Mouse (Mus musculus) cerebellum, adult 2 months (tissue): Measurements from ENCODE around the gene Fndc3a. TPM values are rescaled to one million over a fixed set of nuclear protein-coding genes. Genes with fewer than 3 reads are reported as not detected.

Experiments
- DNase-seq, 2 experiments: peaks; one replicate each; pipeline ENCODE4 v3.0.0; 2021
- H3K27ac ChIP-seq: fragments of 200-500 bp; 2 replicates; pipeline ENCODE4 v1.5.1; 2012; ENCODE audit warnings: low read length, control low read depth, inconsistent platforms; ENCODE audit not compliant: insufficient read depth
- H3K27me3 ChIP-seq: fragments of 200-500 bp; 2 replicates; pipeline ENCODE4 v1.6.1; 2012; ENCODE audit warnings: inconsistent platforms, mild to moderate bottlenecking, low read length, moderate library complexity; ENCODE audit not compliant: control insufficient read depth, insufficient read depth
- H3K4me1 ChIP-seq: fragments of 200-500 bp; 2 replicates; pipeline ENCODE4 v1.6.1; 2011; ENCODE audit warnings: low read length; ENCODE audit not compliant: control insufficient read depth, insufficient read depth
- H3K4me3 ChIP-seq: fragments of 200-500 bp; replicated peaks from 2 replicates; pipeline ENCODE3; 2011; ENCODE audit warnings: mild to moderate bottlenecking, low read depth, low read length, control low read depth; ENCODE audit not compliant: insufficient read depth
- CTCF ChIP-seq: fragments of 200-500 bp; IDR thresholded peaks from 2 replicates; pipeline ENCODE4 v1.5.1; 2011; ENCODE audit warnings: low read depth, mild to moderate bottlenecking, control low read depth, low read length, moderate library complexity, borderline replicate concordance; ENCODE audit not compliant: insufficient read depth
- POLR2A ChIP-seq: fragments of 200-500 bp; IDR thresholded peaks from 2 replicates; pipeline ENCODE4 v1.6.1; 2011; ENCODE audit warnings: low read length, control low read depth, borderline replicate concordance; ENCODE audit not compliant: insufficient read depth
- WGBS: fragments of 180-500 bp; shearing (Covaris S2); methylation state at CpG from one replicate; pipeline ENCODE4 v1.1.7; 2018; 5-methylcytosine and 5-hydroxymethylcytosine counted together
- polyA plus RNA-seq: library from polyadenylated mRNA; depleted of rRNA; stranded (reverse); fragments of >200 nt; gene quantifications from 2 replicates; pipeline ENCODE4 v1.2.3, GENCODE M21; 2012; rRNA removed

Fndc3a gene
- polyA plus RNA-seq, 1 experiment = 20.0 TPM

GRCm38 (mm10) chr14:72491738-72492137 is 218.1 kb downstream of the Fndc3a start, which contains the start of gene Gm9195:
Gene Gm9195, minus strand, starts transcription at chr14:72491838.
- no peak for DNase-seq
- TF ChIP-seq POLR2A (no peak), CTCF (no peak)
- H3K4me3 ChIP-seq = no peak within 1 kb of the TSS
- H3K27me3 ChIP-seq = no peaks in the 10 kb centered on the region
- 38% methylated on average over 5 of the region's 5 CpGs for WGBS
- H3K4me1 ChIP-seq = no peaks in the 10 kb centered on the region
- no peak within 1 kb of the TSS for H3K27ac ChIP-seq

DNA sequence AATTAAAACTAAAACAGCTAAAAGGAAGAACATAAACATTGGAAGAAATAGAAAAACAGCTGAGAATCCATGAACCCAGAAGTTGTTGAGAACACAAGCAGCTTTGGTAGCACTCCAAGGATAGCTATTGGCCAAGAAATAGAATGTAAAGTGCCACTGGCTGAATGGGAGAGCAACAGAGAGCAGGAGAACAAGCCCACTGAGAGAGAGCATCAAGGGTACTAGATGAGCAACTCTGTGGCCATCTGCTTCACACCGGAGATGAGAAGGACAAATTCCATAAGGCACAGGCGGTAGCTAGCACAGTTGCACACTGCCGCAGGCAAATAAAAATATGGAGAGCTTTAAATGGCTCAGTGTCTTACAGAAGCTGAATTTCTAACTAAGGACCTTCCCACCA is 219.4 kb downstream of the Fndc3a start:
- Histone ChIP-seq H3K27ac (no peak overlapping the region), H3K4me3 (no peak overlapping the region), H3K27me3 (no peaks in the 10 kb centered on the region), H3K4me1 (no peaks in the 10 kb centered on the region)
- no peak for TF ChIP-seq POLR2A
- no peak for TF ChIP-seq CTCF
- no peak for DNase-seq
- WGBS = 88% methylated on average over 3 of the region's 3 CpGs

Other genes with a start within 250 kb of the Fndc3a start
- gene Gm9195, start 218.2 kb downstream of the Fndc3a start, polyA plus RNA-seq = not detected in 2 replicates